Mouse (Mus musculus) embryonic facial prominence, embryonic 12.5 days (tissue): ENCODE measurements around the gene Wars. TPM values are rescaled to one million over a fixed set of nuclear protein-coding genes. Genes with fewer than 3 reads are reported as not detected.

Source experiments
- ATAC-seq: fragments of 200-750 bp; cut with Nextera tagmentation; 2 replicates; pipeline ENCODE4 v1.8.0; 2017; ENCODE audit not compliant: insufficient number of reproducible peaks, insufficient read depth, low FRiP score, low TSS enrichment
- H3K27ac ChIP-seq: fragments of 300-500 bp; sonication (generic); 2 replicates; pipeline ENCODE4 v1.5.1; 2016; ENCODE audit warnings: mild to moderate bottlenecking
- H3K27me3 ChIP-seq: fragments of 300-500 bp; sonication (generic); 2 replicates; pipeline ENCODE4 v1.6.1; 2016; ENCODE audit warnings: mild to moderate bottlenecking, moderate library complexity
- H3K36me3 ChIP-seq: fragments of 300-500 bp; sonication (generic); 2 replicates; pipeline ENCODE4 v1.6.1; 2016; ENCODE audit warnings: mild to moderate bottlenecking
- H3K4me1 ChIP-seq: fragments of 300-500 bp; sonication (generic); 2 replicates; pipeline ENCODE4 v1.6.1; 2016
- H3K4me2 ChIP-seq: fragments of 300-500 bp; sonication (generic); replicated peaks from 2 replicates; pipeline ENCODE4 v1.6.1; 2016; ENCODE audit warnings: mild to moderate bottlenecking, moderate library complexity
- H3K4me3 ChIP-seq: fragments of 300-500 bp; sonication (generic); 2 replicates; pipeline ENCODE4 v1.5.1; 2016; ENCODE audit warnings: mild to moderate bottlenecking
- H3K9ac ChIP-seq: fragments of 300-500 bp; sonication (generic); 2 replicates; pipeline ENCODE4 v1.6.1; 2016; ENCODE audit warnings: mild to moderate bottlenecking, moderate library complexity
- H3K9me3 ChIP-seq: fragments of 300-500 bp; sonication (generic); 2 replicates; pipeline ENCODE4 v1.6.1; 2016; ENCODE audit warnings: mild to moderate bottlenecking, moderate library complexity
- WGBS: fragments of 180-500 bp; shearing (Covaris S2); methylation state at CpG from one replicate; pipeline ENCODE4 v1.1.7; 2016; 5-methylcytosine and 5-hydroxymethylcytosine counted together
- microRNA counts: library from miRNA; unstranded; fragments of <30 nt; microRNA quantifications from one replicate; lab custom pipeline; 2017
- microRNA-seq: library from miRNA; unstranded; fragments of <30 nt; microRNA quantifications from one replicate; pipeline ENCODE4, GENCODE M21; 2017
- polyA plus RNA-seq: library from polyadenylated mRNA; unstranded; fragments of >200 nt; fragmentation: Nextera tagmentation; extraction: Ambion mirVana; gene quantifications from 2 replicates; pipeline ENCODE4 v1.2.1, GENCODE M21; 2016

Gene Wars
- polyA plus RNA-seq, 1 experiment from 2014 or later, result 97.5 TPM

DNA sequence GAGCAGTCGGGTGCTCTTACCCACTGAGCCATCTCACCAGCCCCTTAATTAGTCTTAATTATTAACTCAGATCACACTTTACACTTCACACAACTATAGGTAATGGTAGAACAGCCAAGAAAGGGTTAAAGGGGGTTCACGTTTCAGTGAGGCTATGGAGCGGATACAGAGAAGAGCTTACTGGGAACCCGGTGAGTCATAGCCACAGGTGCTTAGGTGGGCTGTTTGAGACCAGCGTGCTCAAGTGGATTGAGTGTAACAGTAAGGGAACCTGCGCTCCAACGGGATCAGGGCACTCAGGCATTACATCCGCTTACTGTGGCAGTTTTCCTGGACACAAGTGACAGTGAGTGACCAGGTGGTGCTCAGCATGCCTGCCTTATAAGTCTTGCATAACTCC is 70.9 kb downstream of the Wars start:
- Histone ChIP-seq H3K9ac (no peak overlapping the region), H3K4me1 (no peaks in the 10 kb centered on the region), H3K27me3 (no peaks in the 10 kb centered on the region), H3K9me3 (no peaks in the 10 kb centered on the region), H3K4me3 (no peak overlapping the region), H3K4me2 (no peak overlapping the region), H3K27ac (no peak overlapping the region), H3K36me3 (peaks cover 27% of the 10 kb centered on the region)
- no peak for ATAC-seq
- WGBS, result 67% methylated on average over 8 of the region's 8 CpGs

DNA sequence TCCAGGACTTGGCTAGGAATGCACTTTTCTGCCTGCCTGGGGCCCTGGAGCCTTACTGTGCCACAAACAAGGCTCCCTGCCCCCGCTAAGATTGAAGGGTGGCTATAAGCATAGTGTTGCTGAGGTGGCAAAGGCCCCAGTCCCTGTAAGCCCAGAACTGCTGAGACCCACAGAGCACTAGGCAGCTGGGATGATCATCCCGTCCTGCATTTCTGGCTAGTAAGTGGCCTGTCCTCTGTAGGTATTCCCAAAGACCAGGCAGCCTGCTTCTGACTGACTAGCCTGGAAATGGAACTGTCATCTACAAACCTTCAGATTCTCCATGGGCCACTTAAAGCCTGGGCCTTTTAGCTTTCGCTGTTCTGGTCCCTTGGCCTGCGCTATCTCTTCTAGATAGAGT is 73.5 kb downstream of the Wars start:
- no peak overlapping the region for H3K9ac ChIP-seq
- no peak for ATAC-seq
- no peak overlapping the region for H3K4me2 ChIP-seq
- peaks cover 26% of the 10 kb centered on the region for H3K36me3 ChIP-seq
- 93% methylated on average over 4 of the region's 4 CpGs for WGBS
- H3K4me3 ChIP-seq, result no peak overlapping the region
- no peaks in the 10 kb centered on the region for H3K9me3 ChIP-seq
- no peak overlapping the region for H3K27ac ChIP-seq
- no peaks in the 10 kb centered on the region for H3K4me1 ChIP-seq
- no peaks in the 10 kb centered on the region for H3K27me3 ChIP-seq

DNA sequence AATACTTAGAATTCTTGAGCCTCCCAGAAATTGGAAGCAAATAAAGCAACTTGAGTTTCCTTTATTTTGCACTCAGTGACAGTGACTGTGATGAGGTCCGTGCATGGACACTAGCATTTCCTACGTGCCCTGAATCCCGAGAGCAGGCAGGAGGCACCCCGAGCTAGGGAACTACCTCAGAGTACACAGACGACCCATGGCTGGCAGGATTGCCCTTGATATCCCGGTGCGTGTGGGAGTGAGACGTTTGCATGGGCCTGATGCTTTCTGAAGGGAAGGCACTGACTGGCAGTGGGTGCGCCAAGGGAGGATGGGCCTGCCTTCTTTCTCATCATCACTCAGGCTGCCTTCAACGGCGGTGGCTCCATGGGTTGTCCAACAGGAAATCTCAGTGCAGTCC is 77.4 kb downstream of the Wars start:
- Histone ChIP-seq H3K36me3 (peaks cover 30% of the 10 kb centered on the region), H3K9ac (no peak overlapping the region)
- 83% methylated on average over 11 of the region's 11 CpGs for WGBS

DNA sequence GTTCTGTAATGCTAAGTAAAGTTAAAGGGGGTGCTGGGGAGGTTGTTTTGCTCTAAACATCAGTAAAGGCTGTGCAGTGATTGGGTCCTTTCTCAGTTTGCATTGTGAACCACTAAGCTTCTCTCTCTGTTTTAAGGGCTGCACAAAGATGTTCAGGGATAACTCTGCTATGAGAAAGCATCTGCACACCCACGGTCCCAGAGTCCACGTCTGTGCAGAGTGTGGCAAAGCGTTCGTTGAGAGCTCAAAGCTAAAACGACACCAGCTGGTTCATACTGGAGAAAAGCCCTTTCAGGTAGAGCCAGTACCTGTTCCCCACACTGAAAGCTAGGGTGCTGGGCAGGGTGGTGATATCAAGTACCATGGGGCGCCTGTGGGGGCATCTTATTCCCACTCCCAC is 79.5 kb downstream of the Wars start:
- Histone ChIP-seq H3K9me3 (no peaks in the 10 kb centered on the region), H3K4me2 (no peak overlapping the region), H3K27me3 (no peaks in the 10 kb centered on the region), H3K27ac (no peak overlapping the region), H3K4me3 (no peak overlapping the region), H3K4me1 (0 out of 2 replicates have a peak, but pooled peaks cover 3% of the 10 kb centered on the region), H3K36me3 (peaks cover 33% of the 10 kb centered on the region), H3K9ac (no peak overlapping the region)
- WGBS, result 91% methylated on average over 6 of the region's 6 CpGs
- ATAC-seq, result no peak

More for the DNA sequence above, 77.4 kb downstream of the Wars start:
- H3K4me2 ChIP-seq, result no peak overlapping the region
- H3K9me3 ChIP-seq, result no peaks in the 10 kb centered on the region
- H3K4me1 ChIP-seq, result 0 out of 2 replicates have a peak, but pooled peaks cover 3% of the 10 kb centered on the region
- no peak overlapping the region for H3K4me3 ChIP-seq
- ATAC-seq, result no peak
- no peaks in the 10 kb centered on the region for H3K27me3 ChIP-seq
- H3K27ac ChIP-seq, result no peak overlapping the region

DNA sequence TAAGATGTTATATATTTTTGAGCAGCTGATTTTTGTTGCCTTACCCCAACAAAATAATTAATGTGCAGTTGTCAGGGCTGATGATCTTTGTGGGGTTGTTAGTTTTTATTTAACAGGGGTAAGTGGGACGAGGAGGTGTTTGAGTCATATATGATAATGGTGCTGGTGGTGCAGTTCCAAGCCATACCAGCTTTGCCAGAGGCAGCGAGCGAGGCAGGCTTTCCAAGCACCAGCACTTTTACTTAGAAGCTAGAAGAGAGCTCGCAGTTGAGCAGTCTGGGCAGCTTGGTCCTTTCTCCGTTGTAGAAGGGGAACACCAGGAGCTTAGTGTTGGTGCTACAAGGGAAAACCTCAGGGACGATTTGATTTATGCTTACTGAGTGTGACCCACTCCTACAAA is 81.5 kb downstream of the Wars start:
- ATAC-seq, result no peak
- H3K4me3 ChIP-seq, result no peak overlapping the region
- no peaks in the 10 kb centered on the region for H3K27me3 ChIP-seq
- no peak overlapping the region for H3K27ac ChIP-seq
- H3K9me3 ChIP-seq, result no peaks in the 10 kb centered on the region
- 0 out of 2 replicates have a peak, but pooled peaks cover 3% of the 10 kb centered on the region for H3K4me1 ChIP-seq
- H3K4me2 ChIP-seq, result no peak overlapping the region
- peaks cover 28% of the 10 kb centered on the region for H3K36me3 ChIP-seq
- 93% methylated on average over 6 of the region's 6 CpGs for WGBS
- no peak overlapping the region for H3K9ac ChIP-seq

DNA sequence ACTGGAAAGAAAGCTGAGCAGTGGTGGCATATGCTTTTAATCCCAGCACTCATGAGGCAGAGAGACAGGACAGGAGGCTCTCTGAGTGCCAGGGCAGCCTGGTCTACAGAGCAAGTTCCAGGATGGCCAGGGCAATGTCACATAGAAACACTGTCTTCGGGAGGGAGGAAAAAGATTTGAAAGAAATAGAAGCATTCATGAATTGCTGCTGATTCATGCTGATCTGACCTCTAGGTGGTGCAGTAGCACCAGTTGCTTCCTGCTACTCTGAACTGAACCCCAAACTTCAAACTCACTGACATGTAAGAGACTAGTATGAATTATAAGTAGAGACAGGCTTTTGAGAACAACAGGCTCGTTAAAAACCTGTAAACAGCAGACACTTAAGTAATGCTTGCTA is 82.8 kb downstream of the Wars start:
- no peaks in the 10 kb centered on the region for H3K27me3 ChIP-seq
- H3K4me2 ChIP-seq, result no peak overlapping the region
- no peaks in the 10 kb centered on the region for H3K9me3 ChIP-seq
- H3K4me1 ChIP-seq, result 0 out of 2 replicates have a peak, but pooled peaks cover 3% of the 10 kb centered on the region
- H3K27ac ChIP-seq, result no peak overlapping the region
- no peak overlapping the region for H3K4me3 ChIP-seq
- no peak overlapping the region for H3K9ac ChIP-seq
- H3K36me3 ChIP-seq, result peaks cover 25% of the 10 kb centered on the region
- no peak for ATAC-seq
- WGBS, result 74% methylated on average over 2 of the region's 2 CpGs

DNA sequence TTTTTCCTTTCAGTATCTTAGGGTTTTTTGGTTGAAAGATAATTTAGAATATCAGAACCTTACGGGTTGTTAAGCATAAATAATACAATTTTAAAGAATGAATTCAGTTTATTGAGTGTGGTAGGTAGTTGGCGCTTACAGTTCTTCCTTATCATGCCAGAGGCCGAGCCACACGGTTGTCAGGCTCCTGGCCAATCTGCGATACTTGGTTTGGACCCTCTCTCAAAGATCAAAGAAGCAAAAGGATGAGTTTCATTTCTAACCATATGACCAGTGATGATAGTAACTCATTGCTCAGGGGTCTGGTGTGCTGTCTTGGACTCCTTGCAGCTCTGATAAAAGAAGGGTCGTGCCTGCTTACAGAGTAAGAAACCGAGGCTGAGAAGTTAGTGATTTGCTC is 83.7 kb downstream of the Wars start:
- 93% methylated on average over 7 of the region's 7 CpGs for WGBS
- Histone ChIP-seq H3K4me3 (no peak overlapping the region), H3K36me3 (peaks cover 23% of the 10 kb centered on the region), H3K4me2 (no peak overlapping the region), H3K9me3 (no peaks in the 10 kb centered on the region), H3K4me1 (0 out of 2 replicates have a peak, but pooled peaks cover 3% of the 10 kb centered on the region), H3K27me3 (no peaks in the 10 kb centered on the region), H3K27ac (no peak overlapping the region), H3K9ac (no peak overlapping the region)
- no peak for ATAC-seq

MicroRNAs encoded within 50 kb of the gene (microRNA counts, 519-probe panel; counts per million panel counts)
- 460 counts per million, percentile 65 among the panel's probes with 10 or more counts for microRNA mmu-miR-345-3p (lab: Ali Mortazavi, UCI)
- microRNA mmu-miR-345-5p (lab: Ali Mortazavi, UCI), result 3,447 counts per million, percentile 73 among the panel's probes with 10 or more counts

Small RNAs within 50 kb of the gene (microRNA-seq; reads per million reads assigned to microRNA genes)
- gene Mir345, result 159 reads per million, percentile 58 among the genes with 10 or more reads in this experiment

Other genes with a start within 250 kb of the Wars start
- gene Degs2, start 191.9 kb downstream of the Wars start, polyA plus RNA-seq, result 1.9 and 2.0 TPM in 2 replicates
- 20.8 and 23.2 TPM in 2 replicates for gene Yy1, start 101.2 kb downstream of the Wars start, polyA plus RNA-seq
- gene Slc25a29, start 58.3 kb downstream of the Wars start, polyA plus RNA-seq, result 16.9 and 19.4 TPM in 2 replicates
- gene Slc25a47, start 58.1 kb downstream of the Wars start, polyA plus RNA-seq, result 16.0 and 16.8 TPM in 2 replicates
- 9.3 and 12.9 TPM in 2 replicates for gene Wdr25, start 543 bp downstream of the Wars start, polyA plus RNA-seq
- 10.6 and 11.2 TPM in 2 replicates for gene Begain, start 174.0 kb upstream of the Wars start, polyA plus RNA-seq